Mouse (Mus musculus) kidney, postnatal 14 days (tissue): Measurements from ENCODE around the gene Cyp24a1.

Source experiments
- DNase-seq: peaks from one replicate; pipeline ENCODE4 v3.0.0; 2022; ENCODE audit warnings: mixed read lengths

Cyp24a1 gene

GRCm38 (mm10) chr2:170497091-170497566, at the start of gene Cyp24a1:
Gene Cyp24a1 (minus strand): TSS chr2:170497145.
- peak; percentile 84 for DNase-seq

GRCm38 (mm10) chr2:170545745-170546144, 48.8 kb upstream of the Cyp24a1 start:
- no peak for DNase-seq

GRCm38 (mm10) chr2:170544950-170545349, 48.0 kb upstream of the Cyp24a1 start:
- DNase-seq, result no peak

- peak; percentile 38 for DNase-seq
Observed at GRCm38 (mm10) chr2:170544159-170544558, 47.2 kb upstream of the Cyp24a1 start.

GRCm38 (mm10) chr2:170543625-170544024, 46.7 kb upstream of the Cyp24a1 start:
- no peak for DNase-seq

- DNase-seq, result no peak
Observed at GRCm38 (mm10) chr2:170539211-170539610, 42.3 kb upstream of the Cyp24a1 start.

- DNase-seq, result no peak
Observed at GRCm38 (mm10) chr2:170535841-170536240, 38.9 kb upstream of the Cyp24a1 start.

GRCm38 (mm10) chr2:170534803-170535174, 37.8 kb upstream of the Cyp24a1 start:
- DNase-seq, result no peak

GRCm38 (mm10) chr2:170534116-170534802, 37.3 kb upstream of the Cyp24a1 start:
- no peak for DNase-seq

- no peak for DNase-seq
Observed at GRCm38 (mm10) chr2:170530256-170530655, 33.3 kb upstream of the Cyp24a1 start.

- DNase-seq, result no peak
Observed at GRCm38 (mm10) chr2:170529766-170530165, 32.8 kb upstream of the Cyp24a1 start.

- peak; percentile 18 for DNase-seq
Observed at GRCm38 (mm10) chr2:170528061-170528460, 31.1 kb upstream of the Cyp24a1 start.

- DNase-seq, result peak; percentile 19
Observed at GRCm38 (mm10) chr2:170526513-170526912, 29.6 kb upstream of the Cyp24a1 start.

GRCm38 (mm10) chr2:170520321-170520971, 23.5 kb upstream of the Cyp24a1 start:
- DNase-seq, result peak; percentile 51

GRCm38 (mm10) chr2:170513756-170514155, 16.8 kb upstream of the Cyp24a1 start:
- no peak for DNase-seq

GRCm38 (mm10) chr2:170511073-170511891, 14.3 kb upstream of the Cyp24a1 start:
- peak; percentile 94 for DNase-seq

GRCm38 (mm10) chr2:170508821-170509220, 11.9 kb upstream of the Cyp24a1 start:
- DNase-seq, result peak; percentile 92

GRCm38 (mm10) chr2:170507734-170508133, 10.8 kb upstream of the Cyp24a1 start:
- DNase-seq, result peak; percentile 86

GRCm38 (mm10) chr2:170503983-170504382, 7.0 kb upstream of the Cyp24a1 start:
- no peak for DNase-seq

GRCm38 (mm10) chr2:170503343-170503742, 6.4 kb upstream of the Cyp24a1 start:
- DNase-seq, result no peak

GRCm38 (mm10) chr2:170498011-170498410, 1.1 kb upstream of the Cyp24a1 start:
- no peak for DNase-seq

- DNase-seq, result peak; percentile 36
Observed at GRCm38 (mm10) chr2:170496154-170496930, 603 bp downstream of the Cyp24a1 start, which contains the start of gene Pfdn4. Gene Pfdn4 (plus strand): TSS chr2:170496428.
